Comparison of ENCODE assay signal across 21 mouse cellular contexts in the genomic region with DNA sequence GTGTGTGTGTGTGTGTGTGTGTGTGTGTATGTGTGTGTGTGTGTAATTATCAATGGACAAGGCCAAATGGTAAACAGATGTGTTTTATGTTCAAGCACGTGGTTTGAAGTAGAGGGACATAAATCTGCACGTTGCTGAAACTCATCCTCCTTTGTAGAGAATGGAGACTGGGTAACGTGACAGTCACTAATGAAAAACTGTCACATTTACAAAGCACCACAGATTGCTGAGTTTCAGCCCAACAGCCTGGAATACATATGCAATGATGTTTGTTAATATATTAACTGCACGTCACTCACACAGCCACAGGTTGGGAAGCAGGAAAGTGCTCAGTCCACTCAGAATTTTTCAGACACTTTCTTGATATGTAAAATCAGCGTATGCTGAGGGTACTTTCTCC. TPM values are rescaled to one million over a fixed set of nuclear protein-coding genes. Genes with fewer than 3 reads are reported as not detected.
DNase-seq lines count a peak whose midpoint lies in the region; ATAC-seq and TF ChIP-seq lines count a peak whose summit lies in the region.
"Had no signal": no experiment of that assay in that cellular context is flagged by ENCODE, and none has a peak within 500 bp of the region (broad histone marks: within the 10 kb centered on the region; RNA-seq: fewer than 3 reads in every experiment).

No protein-coding gene starts in this region.

- no peak overlapping the region for H3K27ac ChIP-seq in layer of hippocampus, adult 2 months
- H3K27ac ChIP-seq in hindbrain, embryonic 10.5 days, result no peak overlapping the region
- no peak overlapping the region for H3K27ac ChIP-seq in midbrain, embryonic 12.5 days (replicated peaks)
- H3K27ac ChIP-seq in neural tube, embryonic 15.5 days (replicated peaks), result no peak overlapping the region
- no peak overlapping the region for H3K27ac ChIP-seq in stomach, postnatal 0 days (replicated peaks)
- H3K27ac ChIP-seq: gastrocnemius, adult 2 months; intestine, embryonic 15.5 days; limb, embryonic 10.5 days; liver, embryonic 12.5 days; lung, embryonic 15.5 days had no signal

- intact Hi-C loops in left cerebral cortex, postnatal 14 days (cut with DNase I), result no loop called here

- no peaks in the 10 kb centered on the region for H3K36me3 ChIP-seq in hindbrain, embryonic 10.5 days
- no peaks in the 10 kb centered on the region for H3K36me3 ChIP-seq in midbrain, embryonic 12.5 days
- H3K36me3 ChIP-seq in neural tube, embryonic 15.5 days, result no peaks in the 10 kb centered on the region
- H3K36me3 ChIP-seq in stomach, postnatal 0 days (ENCODE audit: control insufficient read depth, insufficient read depth, low read length), result no peaks in the 10 kb centered on the region
- H3K36me3 ChIP-seq: intestine, embryonic 15.5 days; limb, embryonic 10.5 days; liver, embryonic 12.5 days; lung, embryonic 15.5 days had no signal

- peaks cover 9% of the 10 kb centered on the region for H3K4me1 ChIP-seq in hindbrain, embryonic 10.5 days (replicated peaks)
- H3K4me1 ChIP-seq in midbrain, embryonic 12.5 days, result peaks cover 15% of the 10 kb centered on the region
- peaks cover 12% of the 10 kb centered on the region for H3K4me1 ChIP-seq in neural tube, embryonic 15.5 days
- no peaks in the 10 kb centered on the region for H3K4me1 ChIP-seq in stomach, postnatal 0 days (replicated peaks; ENCODE audit: control insufficient read depth, insufficient read depth)
- H3K4me1 ChIP-seq: liver, embryonic 12.5 days; lung, embryonic 15.5 days had no signal

- no peak for ATAC-seq in midbrain, embryonic 12.5 days (ENCODE audit: low FRiP score, low read depth)
- no peak for ATAC-seq in neural tube, embryonic 15.5 days (ENCODE audit: low FRiP score)
- ATAC-seq in stomach, postnatal 0 days (ENCODE audit: low FRiP score, low TSS enrichment), result no peak
- ATAC-seq: liver, embryonic 12.5 days had no signal

- no peak for TF ChIP-seq EP300 in stomach, postnatal 0 days (optimal IDR thresholded peaks at IDR 0.05)

- peak overlapping the region; percentile 62 for H3K4me2 ChIP-seq in midbrain, embryonic 12.5 days (replicated peaks)
- H3K4me2 ChIP-seq in neural tube, embryonic 15.5 days, result peak overlapping the region; percentile 70
- no peak overlapping the region for H3K4me2 ChIP-seq in stomach, postnatal 0 days (replicated peaks; ENCODE audit: low read depth)
- H3K4me2 ChIP-seq: intestine, embryonic 15.5 days; liver, embryonic 12.5 days; lung, embryonic 15.5 days had no signal

- TF ChIP-seq CTCF in layer of hippocampus, adult 2 months (conservative IDR thresholded peaks at IDR 0.05), result no peak
- no peak for TF ChIP-seq CTCF in stomach, postnatal 0 days (IDR thresholded peaks at IDR 0.05; ENCODE audit: low read depth)

- H3K27me3 ChIP-seq in hindbrain, embryonic 10.5 days (ENCODE audit: insufficient read depth, poor library complexity, severe bottlenecking), result peaks cover 39% of the 10 kb centered on the region
- peaks cover 28% of the 10 kb centered on the region for H3K27me3 ChIP-seq in midbrain, embryonic 12.5 days
- peaks cover 14% of the 10 kb centered on the region for H3K27me3 ChIP-seq in neural tube, embryonic 15.5 days (replicated peaks)
- no peaks in the 10 kb centered on the region; the same call in 1 of the 2 replicates for H3K27me3 ChIP-seq in stomach, postnatal 0 days (ENCODE audit: control insufficient read depth, insufficient read depth, low read length)

- no peaks in the 10 kb centered on the region for H3K9me3 ChIP-seq in hindbrain, embryonic 10.5 days
- H3K9me3 ChIP-seq in midbrain, embryonic 12.5 days, result no peaks in the 10 kb centered on the region
- H3K9me3 ChIP-seq in neural tube, embryonic 15.5 days (replicated peaks), result no peaks in the 10 kb centered on the region
- no peaks in the 10 kb centered on the region for H3K9me3 ChIP-seq in stomach, postnatal 0 days (ENCODE audit: control insufficient read depth, low read length)
- H3K9me3 ChIP-seq: intestine, embryonic 15.5 days; limb, embryonic 10.5 days; liver, embryonic 12.5 days; lung, embryonic 15.5 days had no signal

- peak overlapping the region; percentile 27; the same call in 1 of the 2 replicates for H3K4me3 ChIP-seq in layer of hippocampus, adult 2 months
- H3K4me3 ChIP-seq in hindbrain, embryonic 10.5 days, result peak overlapping the region; percentile 42; the same call in 1 of the 2 replicates
- no peak overlapping the region for H3K4me3 ChIP-seq in midbrain, embryonic 12.5 days
- H3K4me3 ChIP-seq in neural tube, embryonic 15.5 days (replicated peaks), result peak overlapping the region; percentile 36; the same call in 1 of the 2 replicates
- H3K4me3 ChIP-seq in stomach, postnatal 0 days (ENCODE audit: low read depth, low read length), result no peak overlapping the region
- H3K4me3 ChIP-seq: gastrocnemius, adult 2 months; intestine, embryonic 15.5 days; limb, embryonic 10.5 days; liver, embryonic 12.5 days; lung, embryonic 15.5 days had no signal

- 41% methylated on average over 5 of the region's 5 CpGs for WGBS in hindbrain, embryonic 10.5 days
- 47% methylated on average over 5 of the region's 5 CpGs for WGBS in midbrain, embryonic 12.5 days
- WGBS in neural tube, embryonic 15.5 days, result 26% methylated on average over 5 of the region's 5 CpGs
- 42% methylated on average over 5 of the region's 5 CpGs for WGBS in stomach, postnatal 0 days

- H3K9ac ChIP-seq in midbrain, embryonic 12.5 days (replicated peaks), result no peak overlapping the region
- peak overlapping the region; percentile 23; the same call in 1 of the 2 replicates for H3K9ac ChIP-seq in neural tube, embryonic 15.5 days (replicated peaks)
- H3K9ac ChIP-seq in stomach, postnatal 0 days (ENCODE audit: low read length), result no peak overlapping the region
- H3K9ac ChIP-seq: intestine, embryonic 15.5 days; liver, embryonic 12.5 days; lung, embryonic 15.5 days had no signal

- no peak for DNase-seq in layer of hippocampus, adult 2 months (ENCODE audit: low spot score in 2 of 2)
- no peak for DNase-seq in layer of hippocampus, adult 9-11 months
- DNase-seq in hindbrain, embryonic 10.5 days (ENCODE audit: low spot score), result no peak
- DNase-seq in left cerebral cortex, postnatal 14 days (ENCODE audit: low spot score in 2 of 2), result no peak
- no peak for DNase-seq in urinary bladder, postnatal 36 days (ENCODE audit: low spot score in 2 of 2)
- DNase-seq in stomach, postnatal 0 days (ENCODE audit: low spot score), result no peak

RNA-seq across cellular contexts. Expression of gene Scgn, which starts 0.6 kb away (rescaled TPM):
- 1 to 10 TPM in 1 of 2 experiments, under 1 TPM in 1; 0.95 to 1.1 TPM for total RNA-seq in layer of hippocampus, adult 2 months (2021)
- not detected in 2 replicates for polyA plus RNA-seq in hindbrain, embryonic 10.5 days (2016; fragmentation: Nextera tagmentation; extraction: Ambion mirVana)
- 0.37 and 0.38 TPM in 2 replicates for polyA plus RNA-seq in midbrain, embryonic 12.5 days (2016; fragmentation: Nextera tagmentation; extraction: Ambion mirVana)
- polyA plus RNA-seq in neural tube, embryonic 15.5 days (2015; fragmentation: Nextera tagmentation; extraction: Ambion mirVana), result 0.77 and 1.3 TPM in 2 replicates
- total RNA-seq in left cerebral cortex, postnatal 14 days (2021), result under 1 TPM; 0.32 to 0.42 TPM
- 10.9 and 11.3 TPM in 2 replicates for polyA plus RNA-seq in stomach, postnatal 0 days (2015; fragmentation: Nextera tagmentation; extraction: Ambion mirVana)
- total RNA-seq: CH12.LX; gastrocnemius, adult 2 months; heart, adult 8-10 months; heart, postnatal 14 days; megakaryocyte progenitor cell, adult 5-6 weeks; neutrophil, adult 5-6 weeks had no signal
- polyA plus RNA-seq: limb, embryonic 10.5 days; liver, embryonic 12.5 days; lung, embryonic 15.5 days had no signal

RNA-seq across cellular contexts. Expression of gene Hist1h2aa, which starts 56.2 kb away (rescaled TPM):
- total RNA-seq in layer of hippocampus, adult 2 months (2021), result not detected
- not detected in 2 replicates for polyA plus RNA-seq in hindbrain, embryonic 10.5 days (2016; fragmentation: Nextera tagmentation; extraction: Ambion mirVana)
- not detected in 2 replicates for polyA plus RNA-seq in midbrain, embryonic 12.5 days (2016; fragmentation: Nextera tagmentation; extraction: Ambion mirVana)
- not detected in 2 replicates for polyA plus RNA-seq in neural tube, embryonic 15.5 days (2015; fragmentation: Nextera tagmentation; extraction: Ambion mirVana)
- not detected for total RNA-seq in left cerebral cortex, postnatal 14 days (2021)
- polyA plus RNA-seq in stomach, postnatal 0 days (2015; fragmentation: Nextera tagmentation; extraction: Ambion mirVana), result not detected in 2 replicates
- total RNA-seq: CH12.LX; gastrocnemius, adult 2 months; heart, adult 8-10 months; heart, postnatal 14 days; layer of hippocampus, postnatal 25 days; megakaryocyte progenitor cell, adult 5-6 weeks; neutrophil, adult 5-6 weeks had no signal
- polyA plus RNA-seq: embryonic facial prominence, embryonic 11.5 days; intestine, embryonic 15.5 days; limb, embryonic 10.5 days; liver, embryonic 12.5 days; lung, embryonic 15.5 days; stomach, embryonic 16.5 days had no signal

RNA-seq across cellular contexts. Expression of gene Hist1h2ba, which starts 56.5 kb away (rescaled TPM):
- not detected for total RNA-seq in layer of hippocampus, adult 2 months (2021)
- polyA plus RNA-seq in hindbrain, embryonic 10.5 days (2016; fragmentation: Nextera tagmentation; extraction: Ambion mirVana), result not detected in 2 replicates
- not detected in 2 replicates for polyA plus RNA-seq in midbrain, embryonic 12.5 days (2016; fragmentation: Nextera tagmentation; extraction: Ambion mirVana)
- not detected in 2 replicates for polyA plus RNA-seq in neural tube, embryonic 15.5 days (2015; fragmentation: Nextera tagmentation; extraction: Ambion mirVana)
- not detected for total RNA-seq in left cerebral cortex, postnatal 14 days (2021)
- polyA plus RNA-seq in stomach, postnatal 0 days (2015; fragmentation: Nextera tagmentation; extraction: Ambion mirVana), result not detected in 2 replicates
- total RNA-seq: CH12.LX; gastrocnemius, adult 2 months; heart, adult 8-10 months; heart, postnatal 14 days; layer of hippocampus, postnatal 25 days; megakaryocyte progenitor cell, adult 5-6 weeks; neutrophil, adult 5-6 weeks had no signal
- polyA plus RNA-seq: embryonic facial prominence, embryonic 11.5 days; intestine, embryonic 15.5 days; limb, embryonic 10.5 days; liver, embryonic 12.5 days; lung, embryonic 15.5 days; stomach, embryonic 16.5 days had no signal

Comparison
In these comparisons a context has a peak if more than half of its experiments do, and no peak if none do; other contexts are left out.
1. H3K4me3 ChIP-seq: peak in layer of hippocampus, adult 2 months (single experiment), hindbrain, embryonic 10.5 days (single experiment) and neural tube, embryonic 15.5 days (single experiment); none in midbrain, embryonic 12.5 days (single experiment) and stomach, postnatal 0 days (single experiment).